Mouse (Mus musculus) small intestine, adult 2 months (tissue): ENCODE measurements around the gene Foxp1.

Source experiments
- CTCF ChIP-seq: fragments of 200-500 bp; IDR thresholded peaks from 2 replicates; pipeline ENCODE4 v1.5.1; 2012; ENCODE audit warnings: low read depth, mild to moderate bottlenecking, control low read depth, inconsistent platforms, low read length, moderate library complexity, mixed read lengths; ENCODE audit not compliant: insufficient replicate concordance, insufficient read length; ENCODE audit errors: extremely low read depth
- POLR2A ChIP-seq: fragments of 200-500 bp; IDR thresholded peaks from 2 replicates; pipeline ENCODE4 v1.6.1; 2012; ENCODE audit warnings: low read depth, mild to moderate bottlenecking, control low read depth, inconsistent platforms, low read length, moderate library complexity

- TF ChIP-seq CTCF: no peak
- TF ChIP-seq POLR2A: no peak
Observed at GRCm38 (mm10) chr6:99403755-99404390, 118.6 kb downstream of the Foxp1 start.
